Mouse (Mus musculus) urinary bladder, postnatal 25 days (tissue): ENCODE measurements at regions not wholly inside any gene's neighbourhood (a gene's known extent, or its start where the extent isn't known, plus 50 kb on each side); places are given as distances from the start of the nearest gene placed in this dataset.

Experiments used
- DNase-seq: peaks from one replicate; pipeline ENCODE4 v3.0.0; 2022; ENCODE audit warnings: low spot score

GRCm38 (mm10) chr15:67294797-67295196 is 794.1 kb upstream of the Lrrc6 start:
- DNase-seq = peak; percentile 8

DNA sequence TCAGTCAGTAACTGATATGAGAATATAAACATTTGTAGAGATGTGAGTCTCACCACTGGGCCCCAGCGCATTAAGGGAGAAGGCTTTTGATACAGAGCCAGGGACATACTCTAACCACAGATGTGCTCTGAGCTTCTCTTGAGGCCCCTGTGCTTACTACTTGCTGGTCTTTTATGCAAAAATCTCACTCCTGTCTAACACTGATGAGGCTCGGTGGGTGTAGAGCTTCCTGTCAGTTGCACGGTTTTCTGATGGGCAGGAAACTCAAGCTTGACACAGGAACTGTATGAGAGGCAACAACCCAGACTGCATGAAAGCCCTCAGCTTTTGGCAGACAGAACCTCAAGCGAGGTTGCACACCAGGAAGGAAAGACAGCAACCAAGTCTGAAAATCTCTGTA is 789.0 kb upstream of the Lrrc6 start:
- DNase-seq = no peak

DNA sequence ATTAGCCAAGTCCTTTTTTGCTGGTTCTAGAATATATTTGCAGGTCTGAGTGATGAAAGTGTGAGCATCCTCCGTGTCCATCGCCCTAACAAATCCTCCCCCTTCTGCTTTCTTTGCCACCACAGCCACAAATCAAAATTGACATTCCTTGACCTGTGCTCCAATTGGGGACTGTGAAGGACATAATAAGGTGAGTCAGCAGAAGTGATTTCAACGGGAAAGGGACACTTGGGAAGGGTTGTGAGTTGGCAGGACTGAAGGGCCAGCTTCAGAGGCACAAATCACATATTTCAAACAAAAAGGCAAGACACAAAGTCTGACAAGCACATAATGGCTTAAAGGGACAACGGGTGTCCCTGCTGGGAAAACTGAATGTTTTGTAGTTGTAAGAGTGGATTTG is 784.2 kb upstream of the Lrrc6 start:
- DNase-seq = no peak

- no peak for DNase-seq
These were observed 782.7 kb upstream of the Lrrc6 start for GRCm38 (mm10) chr15:67283275-67283972.

DNA sequence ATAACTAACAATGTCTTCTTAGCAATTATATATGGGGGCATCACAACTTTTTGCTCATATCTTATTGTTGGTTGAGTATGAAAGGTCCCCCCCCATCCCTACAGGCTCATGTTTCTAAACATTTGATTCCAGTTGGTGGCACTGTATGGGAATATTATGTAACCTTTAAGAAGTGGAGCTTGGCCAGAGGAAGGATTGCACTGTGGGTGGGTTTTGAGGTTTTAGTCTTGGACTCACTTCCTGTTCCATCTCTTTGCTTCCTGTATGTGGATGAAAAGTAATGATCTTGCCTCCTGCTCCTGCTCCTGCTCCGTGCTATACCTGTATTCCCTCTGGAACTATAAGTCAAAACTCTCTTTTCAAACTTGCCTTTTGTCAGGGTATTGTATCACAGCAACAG is 778.2 kb upstream of the Lrrc6 start:
- no peak for DNase-seq

DNA sequence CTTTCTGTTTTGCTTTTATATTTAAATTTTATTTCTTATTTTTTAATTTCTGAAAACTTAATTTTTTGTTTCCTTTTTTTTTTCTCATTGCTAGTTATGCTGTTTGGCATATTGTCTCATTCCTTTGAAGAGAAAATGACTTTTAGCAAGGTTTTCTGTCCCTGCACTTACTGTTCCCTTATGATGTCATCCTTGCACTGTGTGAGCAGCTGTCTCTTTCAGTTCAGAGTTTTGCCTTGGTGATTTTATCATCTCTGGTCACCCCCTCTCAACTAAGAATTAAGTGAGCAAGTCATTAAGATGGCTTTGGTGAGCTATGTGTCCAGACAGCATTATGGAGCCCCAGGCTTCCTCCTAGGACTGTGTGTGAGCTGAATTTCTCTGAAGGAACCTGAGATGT is 774.3 kb upstream of the Lrrc6 start:
- no peak for DNase-seq

GRCm38 (mm10) chr15:67272397-67272796 is 771.7 kb upstream of the Lrrc6 start:
- no peak for DNase-seq

- DNase-seq = no peak
These were observed 763.0 kb upstream of the Lrrc6 start for GRCm38 (mm10) chr15:67263723-67264122.

GRCm38 (mm10) chr15:67263313-67263712 is 762.6 kb upstream of the Lrrc6 start:
- DNase-seq = no peak

DNA sequence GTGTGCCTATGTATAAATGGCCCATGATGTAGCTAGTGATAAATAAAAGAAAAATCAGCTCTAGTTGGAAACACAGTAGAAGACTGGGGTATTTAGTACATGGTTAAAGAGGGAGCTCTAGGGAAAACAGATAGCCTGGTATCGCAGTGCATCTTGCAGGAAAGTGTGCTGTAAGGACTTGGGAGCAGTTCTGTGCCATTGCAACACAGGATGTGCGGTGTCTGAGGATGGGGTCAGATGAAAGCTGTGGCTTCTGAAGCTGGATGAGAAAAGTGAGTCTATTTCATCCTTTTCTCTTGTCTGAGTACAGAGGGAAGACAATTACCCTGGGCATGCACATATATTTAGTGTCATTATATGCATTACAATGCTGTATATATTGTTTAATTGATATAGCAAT is 761.6 kb upstream of the Lrrc6 start:
- no peak for DNase-seq

DNA sequence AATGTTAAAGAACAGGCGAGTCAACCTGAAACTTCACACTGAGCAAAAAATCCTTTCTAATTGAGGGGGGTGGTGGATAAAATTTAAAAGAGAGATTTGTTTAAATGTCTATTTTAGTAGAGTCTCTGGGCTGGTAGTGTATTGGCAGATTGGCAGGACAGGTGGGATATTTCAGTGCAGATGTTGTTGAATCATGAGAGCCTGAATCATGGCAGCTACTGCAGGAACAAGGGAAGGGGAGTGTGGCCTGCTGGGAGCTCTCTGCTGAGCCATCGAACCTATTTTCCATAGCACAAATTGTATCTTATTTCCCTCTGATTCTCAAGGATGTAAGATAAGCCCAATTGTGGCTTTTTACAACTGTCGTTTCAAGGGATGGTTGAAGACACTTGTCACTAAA is 760.0 kb upstream of the Lrrc6 start:
- no peak for DNase-seq

DNA sequence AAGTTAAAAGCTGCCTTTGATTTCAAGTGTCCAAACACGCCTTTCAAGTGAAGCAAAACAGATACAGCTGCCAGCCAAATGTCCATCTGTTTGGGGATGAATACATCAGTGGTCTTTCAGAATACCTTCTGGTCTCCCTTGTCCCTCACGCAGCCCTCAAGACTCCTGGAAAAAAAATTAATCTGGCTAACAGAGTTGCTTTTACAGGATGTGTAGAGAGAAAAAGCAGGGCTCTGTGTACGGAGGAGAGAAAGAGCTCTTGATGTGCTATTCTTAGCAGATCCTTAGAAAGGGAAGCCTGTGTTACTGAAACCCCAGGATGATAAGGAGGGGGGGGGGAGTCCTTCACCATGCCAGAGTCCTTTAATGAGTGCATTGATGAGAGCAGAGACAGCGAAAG is 748.4 kb upstream of the Lrrc6 start:
- DNase-seq = no peak

DNA sequence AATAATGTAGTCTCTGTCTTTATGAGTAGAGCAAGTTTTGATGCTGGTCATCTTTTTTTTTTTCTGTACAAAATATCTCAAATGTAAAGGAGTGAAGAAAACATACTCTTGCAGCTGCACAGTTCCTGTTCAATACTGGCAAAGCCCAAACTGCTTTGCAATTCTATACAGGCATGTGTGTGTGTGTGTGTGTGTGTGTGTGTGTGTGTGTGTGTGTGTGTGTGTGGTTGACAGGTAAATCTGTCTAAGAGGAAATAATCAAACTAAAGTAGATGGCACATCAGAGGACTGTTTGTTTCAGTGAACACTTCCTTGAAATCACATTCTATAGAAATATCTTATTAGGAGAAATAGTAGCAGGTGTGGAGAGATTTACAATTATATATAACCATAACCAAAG is 747.8 kb upstream of the Lrrc6 start:
- DNase-seq = no peak

DNA sequence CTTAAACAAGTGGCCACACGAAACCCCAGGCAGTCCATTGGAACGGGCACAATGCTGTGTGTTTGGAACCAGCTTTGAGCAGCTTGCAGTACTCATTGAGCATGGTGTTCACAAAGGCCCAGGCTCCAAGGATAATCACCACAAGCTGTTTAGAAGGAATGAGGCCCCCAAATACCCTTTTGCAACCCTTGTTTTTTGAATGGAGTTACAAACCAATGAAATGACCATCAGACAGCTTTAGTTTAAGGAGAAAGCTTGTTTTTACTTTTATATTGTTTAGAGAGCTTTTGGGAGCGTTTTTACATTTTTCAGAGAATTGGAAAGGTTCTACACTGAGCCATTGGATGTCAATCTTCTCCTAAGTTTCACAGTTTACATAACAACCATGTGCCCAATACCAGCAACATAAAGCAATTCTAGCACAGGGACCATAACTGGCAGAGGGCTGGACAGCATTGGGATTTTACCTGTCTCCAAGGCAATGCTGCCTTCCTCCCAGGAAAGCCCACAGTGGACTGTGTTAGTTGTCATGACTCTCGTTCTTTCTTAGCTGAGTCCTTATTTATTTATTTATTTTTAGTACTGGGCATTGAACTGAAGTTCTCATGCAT is 745.1 kb upstream of the Lrrc6 start:
- DNase-seq = no peak

DNA sequence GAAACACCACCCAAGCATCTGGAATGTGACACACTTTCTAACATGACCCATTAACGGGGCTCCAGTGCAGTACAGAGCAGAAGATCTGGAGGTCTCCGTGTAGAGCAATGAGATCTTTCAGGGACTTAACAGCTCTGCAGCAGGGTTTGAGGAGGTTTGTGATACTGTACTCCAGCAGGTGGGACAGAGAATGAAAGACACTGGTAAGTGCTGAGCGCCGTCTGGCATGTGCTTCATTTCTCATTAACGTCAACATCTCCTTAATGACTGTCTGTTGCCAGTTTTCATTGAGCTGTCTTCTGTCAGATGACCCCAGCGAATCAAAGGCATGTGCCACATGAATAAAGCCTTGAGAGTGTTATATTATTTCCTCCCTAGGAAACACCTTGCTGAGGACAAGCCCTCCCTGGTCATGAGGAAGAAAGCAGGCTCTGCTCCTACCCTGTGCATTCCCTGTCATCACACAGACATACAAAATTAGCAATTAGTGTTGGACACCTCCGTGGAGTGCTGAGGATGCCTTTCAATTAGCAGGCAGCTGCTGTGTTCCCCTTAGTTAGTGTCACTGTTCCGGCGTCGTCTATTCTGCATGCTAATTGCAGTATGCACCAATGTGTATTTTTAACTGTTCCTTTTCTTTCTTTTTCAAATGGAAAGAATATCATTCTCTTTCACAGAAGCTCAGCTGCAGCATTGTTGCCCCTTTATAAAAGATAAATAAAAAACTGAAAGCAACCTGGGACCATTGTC is 744.4 kb upstream of the Lrrc6 start:
- no peak for DNase-seq

- no peak for DNase-seq
These were observed 734.5 kb upstream of the Lrrc6 start for GRCm38 (mm10) chr15:67235107-67235785.

GRCm38 (mm10) chr15:67229359-67229758 is 728.6 kb upstream of the Lrrc6 start:
- DNase-seq = no peak

DNA sequence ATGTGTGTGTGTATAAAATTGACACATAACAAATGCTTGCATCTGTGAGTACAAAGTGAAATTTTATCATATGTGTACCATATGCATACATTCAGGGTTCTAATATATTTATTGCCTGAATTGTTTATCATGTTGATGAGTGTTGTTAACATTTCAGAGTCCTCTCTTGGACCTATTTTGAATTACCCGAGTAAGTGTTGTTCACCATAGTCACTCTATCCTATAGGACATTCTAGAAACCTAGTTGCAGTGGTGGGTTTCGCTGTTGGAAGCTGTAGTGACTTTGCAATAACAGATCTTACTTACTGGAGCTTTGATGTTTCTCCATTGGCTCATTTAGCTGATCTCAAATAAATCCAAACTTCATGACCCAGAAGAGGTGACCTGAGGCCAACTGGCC is 727.9 kb upstream of the Lrrc6 start:
- no peak for DNase-seq

GRCm38 (mm10) chr15:67227456-67228164 is 726.9 kb upstream of the Lrrc6 start:
- DNase-seq = no peak

GRCm38 (mm10) chr15:67226900-67227299 is 726.2 kb upstream of the Lrrc6 start:
- DNase-seq = no peak
